Comparison of ENCODE assay signal across 14 mouse cellular contexts in genomic region chr3:51386441-51387133, GRCm38 (mm10). TPM values are rescaled to one million over a fixed set of nuclear protein-coding genes. Genes with fewer than 3 reads are reported as not detected.
DNase-seq lines count a peak whose midpoint lies in the region; ATAC-seq and TF ChIP-seq lines count a peak whose summit lies in the region.
"Had no signal": no experiment of that assay in that cellular context is flagged by ENCODE, and none has a peak within 500 bp of the region (broad histone marks: within the 10 kb centered on the region; RNA-seq: fewer than 3 reads in every experiment).

No protein-coding gene starts in this region.

- no peak overlapping the region for H3K4me2 ChIP-seq in heart, embryonic 11.5 days
- no peak overlapping the region for H3K4me2 ChIP-seq in forebrain, postnatal 0 days (ENCODE audit: low read depth)
- H3K4me2 ChIP-seq: hindbrain, embryonic 13.5 days; liver, embryonic 15.5 days had no signal

- DNase-seq in heart, adult 18-20 months = peak; percentile 57 to 59
- DNase-seq in A20 (ENCODE audit: low read depth, low spot score) = peak; percentile 50
- DNase-seq in adrenal gland, postnatal 36 days = peak; percentile 47 to 69
- peak; percentile 43 for DNase-seq in heart, postnatal 4 days
- DNase-seq in neural tube, embryonic 10.5 days (ENCODE audit: extremely low spot score, low spot score) = no peak
- DNase-seq in cerebellum, adult 8-10 months = no peak
- no peak for DNase-seq in forebrain, postnatal 0 days
- DNase-seq: cerebellum, adult 11 months; thymus, adult 18-20 months had no signal

- H3K27me3 ChIP-seq in heart, embryonic 11.5 days (ENCODE audit: control insufficient read depth, insufficient read depth, low read length) = no peaks in the 10 kb centered on the region
- H3K27me3 ChIP-seq in forebrain, postnatal 0 days (ENCODE audit: insufficient read depth, low read length) = no peaks in the 10 kb centered on the region
- H3K27me3 ChIP-seq: Patski had no signal

- H3K9ac ChIP-seq in heart, embryonic 11.5 days (ENCODE audit: low read depth, low read length) = no peak overlapping the region
- no peak overlapping the region for H3K9ac ChIP-seq in forebrain, postnatal 0 days
- H3K9ac ChIP-seq: hindbrain, embryonic 13.5 days; liver, embryonic 15.5 days had no signal

- ATAC-seq in heart, embryonic 11.5 days (replicated peaks; ENCODE audit: insufficient number of reproducible peaks, low FRiP score, low TSS enrichment) = no peak
- no peak for ATAC-seq in forebrain, postnatal 0 days
- ATAC-seq: Patski had no signal

- TF ChIP-seq CTCF in forebrain, postnatal 0 days (IDR thresholded peaks at IDR 0.05; ENCODE audit: low read depth) = no peak

- H3K9me3 ChIP-seq in heart, embryonic 11.5 days (replicated peaks; ENCODE audit: control insufficient read depth, low read length) = no peaks in the 10 kb centered on the region
- H3K9me3 ChIP-seq in forebrain, postnatal 0 days (ENCODE audit: low read length) = no peaks in the 10 kb centered on the region
- H3K9me3 ChIP-seq: hindbrain, embryonic 13.5 days; liver, embryonic 15.5 days had no signal

- no peak overlapping the region for H3K27ac ChIP-seq in heart, embryonic 11.5 days (ENCODE audit: low read depth, low read length)
- no peak overlapping the region for H3K27ac ChIP-seq in forebrain, postnatal 0 days (ENCODE audit: low read depth, low read length)
- H3K27ac ChIP-seq: hindbrain, embryonic 13.5 days; liver, embryonic 15.5 days had no signal

- H3K36me3 ChIP-seq in heart, embryonic 11.5 days (ENCODE audit: control insufficient read depth, insufficient read depth, low read length) = no peaks in the 10 kb centered on the region
- H3K36me3 ChIP-seq in forebrain, postnatal 0 days (ENCODE audit: insufficient read depth) = no peaks in the 10 kb centered on the region
- H3K36me3 ChIP-seq: hindbrain, embryonic 13.5 days; liver, embryonic 15.5 days had no signal

- peaks cover 8% of the 10 kb centered on the region for H3K4me1 ChIP-seq in heart, embryonic 11.5 days (ENCODE audit: control insufficient read depth, insufficient read depth, low read length)
- H3K4me1 ChIP-seq in forebrain, postnatal 0 days (ENCODE audit: insufficient read depth) = no peaks in the 10 kb centered on the region

- 50% methylated on average over 12 of the region's 12 CpGs for WGBS in heart, embryonic 11.5 days (ENCODE audit: insufficient replicate concordance)
- 47% methylated on average over 12 of the region's 12 CpGs for WGBS in forebrain, postnatal 0 days

- no peak overlapping the region for H3K4me3 ChIP-seq in heart, embryonic 11.5 days (ENCODE audit: low read depth, low read length)
- no peak overlapping the region for H3K4me3 ChIP-seq in forebrain, postnatal 0 days (ENCODE audit: low read depth, low read length)
- H3K4me3 ChIP-seq: hindbrain, embryonic 13.5 days; liver, embryonic 15.5 days had no signal

RNA-seq across cellular contexts. Expression of gene Mgarp, which starts 10.0 kb away (rescaled TPM):
- under 1 TPM; 0.31 to 0.35 TPM for total RNA-seq in heart, adult 18-20 months (2021)
- polyA plus RNA-seq in heart, embryonic 11.5 days (2014; fragmentation: Nextera tagmentation; extraction: Ambion mirVana) = 14.2 and 15.4 TPM in 2 replicates
- 1,000 to 10,000 TPM in 1 of 2 experiments, 100 to 1,000 TPM in 1; 736 to 1,311 TPM for total RNA-seq in adrenal gland, postnatal 36 days (2021)
- under 1 TPM; 0.45 to 0.95 TPM for total RNA-seq in heart, postnatal 4 days (2021)
- total RNA-seq in forebrain, postnatal 0 days (2014; rRNA removed) = 0.54 and 0.67 TPM in 2 replicates
- polyA plus RNA-seq in forebrain, postnatal 0 days (2015; fragmentation: Nextera tagmentation; extraction: Ambion mirVana) = 0.42 and 0.53 TPM in 2 replicates
- total RNA-seq: left cerebral cortex, postnatal 25 days had no signal

RNA-seq across cellular contexts. Expression of gene Ndufc1, which starts 22.2 kb away (rescaled TPM):
- total RNA-seq in heart, adult 18-20 months (2021) = 1,000 to 10,000 TPM; 1,753 to 1,760 TPM
- 1,265 and 1,267 TPM in 2 replicates for polyA plus RNA-seq in heart, embryonic 11.5 days (2014; fragmentation: Nextera tagmentation; extraction: Ambion mirVana)
- 100 to 1,000 TPM; 743 to 842 TPM for total RNA-seq in adrenal gland, postnatal 36 days (2021)
- 1,000 to 10,000 TPM; 1,091 to 1,121 TPM for total RNA-seq in heart, postnatal 4 days (2021)
- total RNA-seq in forebrain, postnatal 0 days (2014; rRNA removed) = 78.2 and 186 TPM in 2 replicates
- polyA plus RNA-seq in forebrain, postnatal 0 days (2015; fragmentation: Nextera tagmentation; extraction: Ambion mirVana) = 871 and 1,036 TPM in 2 replicates

RNA-seq across cellular contexts. Expression of gene Naa15, which starts 28.4 kb away (rescaled TPM):
- total RNA-seq in heart, adult 18-20 months (2021) = 10 to 100 TPM; 54.8 TPM
- polyA plus RNA-seq in heart, embryonic 11.5 days (2014; fragmentation: Nextera tagmentation; extraction: Ambion mirVana) = 37.8 and 39.6 TPM in 2 replicates
- total RNA-seq in adrenal gland, postnatal 36 days (2021) = 10 to 100 TPM; 54.2 to 54.9 TPM
- total RNA-seq in heart, postnatal 4 days (2021) = 10 to 100 TPM; 62.3 to 65.8 TPM
- 28.3 and 36.9 TPM in 2 replicates for total RNA-seq in forebrain, postnatal 0 days (2014; rRNA removed)
- polyA plus RNA-seq in forebrain, postnatal 0 days (2015; fragmentation: Nextera tagmentation; extraction: Ambion mirVana) = 21.4 and 29.7 TPM in 2 replicates

RNA-seq across cellular contexts. Expression of gene Elf2, which starts 46.1 kb away (rescaled TPM):
- 10 to 100 TPM; 54.7 to 57.0 TPM for total RNA-seq in heart, adult 18-20 months (2021)
- polyA plus RNA-seq in heart, embryonic 11.5 days (2014; fragmentation: Nextera tagmentation; extraction: Ambion mirVana) = 44.5 and 48.2 TPM in 2 replicates
- 100 to 1,000 TPM in 1 of 2 experiments, 10 to 100 TPM in 1; 88.9 to 109 TPM for total RNA-seq in adrenal gland, postnatal 36 days (2021)
- 10 to 100 TPM; 89.9 to 99.9 TPM for total RNA-seq in heart, postnatal 4 days (2021)
- 78.1 and 83.9 TPM in 2 replicates for total RNA-seq in forebrain, postnatal 0 days (2014; rRNA removed)
- polyA plus RNA-seq in forebrain, postnatal 0 days (2015; fragmentation: Nextera tagmentation; extraction: Ambion mirVana) = 26.4 and 29.3 TPM in 2 replicates

Comparison
In these comparisons a context has a peak if more than half of its experiments do, and no peak if none do; other contexts are left out.
1. DNase-seq: peak in heart, adult 18-20 months (2 of 2), A20 (single experiment), adrenal gland, postnatal 36 days (2 of 2) and heart, postnatal 4 days (single experiment); none in neural tube, embryonic 10.5 days (single experiment), cerebellum, adult 8-10 months (single experiment) and forebrain, postnatal 0 days (single experiment).
2. RNA of gene Mgarp, which starts 10.0 kb away (total RNA-seq): 736 to 1,311 TPM in adrenal gland, postnatal 36 days; 0.45 to 0.95 TPM in heart, postnatal 4 days, 0.54 to 0.67 TPM in forebrain, postnatal 0 days and 0.31 to 0.35 TPM in heart, adult 18-20 months; every median in the first group is over 100 times any median in the second.